Mouse (Mus musculus) adrenal gland (tissue): ENCODE data around the gene Angptl4.
"Not testable (repeated sequence)": the region's sequence is repeated elsewhere in the genome, so short reads cannot be mapped to it uniquely, and the experiment has no call there.

Experiments used
- intact Hi-C: fragments of 180-260 bp; cut with DNase I; formaldehyde crosslinking; loops from one replicate; pipeline ENCODE4 v1.15.1; 2025

The Angptl4 gene

GRCm38 (mm10) chr17:33759767-33760254 lies 21.8 kb downstream of the Angptl4 start:
- intact Hi-C loops = no loop called here

GRCm38 (mm10) chr17:33757231-33757630 lies 24.4 kb downstream of the Angptl4 start:
- intact Hi-C loops = no loop called here

- intact Hi-C loops = no loop called here
These were observed 25.4 kb downstream of the Angptl4 start for GRCm38 (mm10) chr17:33756108-33756790.

- intact Hi-C loops = no loop called here
These were observed 26.1 kb downstream of the Angptl4 start for GRCm38 (mm10) chr17:33755418-33756107.

GRCm38 (mm10) chr17:33754656-33755055 lies 27.0 kb downstream of the Angptl4 start:
- intact Hi-C loops = no loop called here

- intact Hi-C loops = no loop called here
These were observed 29.3 kb downstream of the Angptl4 start for GRCm38 (mm10) chr17:33752297-33752696.

GRCm38 (mm10) chr17:33751181-33751580 lies 30.4 kb downstream of the Angptl4 start:
- intact Hi-C loops = no loop called here

GRCm38 (mm10) chr17:33749451-33749850 lies 32.2 kb downstream of the Angptl4 start:
- intact Hi-C loops = loop anchor here (5.0 kb wide), 1 partner anchor 48 kb away; no protein-coding TSS in a partner anchor

GRCm38 (mm10) chr17:33746011-33746410 lies 35.6 kb downstream of the Angptl4 start:
- intact Hi-C loops = loop anchor here (5.0 kb wide), 1 partner anchor 51 kb away; no protein-coding TSS in a partner anchor

- intact Hi-C loops = loop anchor here (5.0 kb wide), 1 partner anchor 52 kb away; no protein-coding TSS in a partner anchor
These were observed 36.8 kb downstream of the Angptl4 start for GRCm38 (mm10) chr17:33744686-33745384.

- intact Hi-C loops = no loop called here
These were observed 39.2 kb downstream of the Angptl4 start for GRCm38 (mm10) chr17:33742420-33742819.

GRCm38 (mm10) chr17:33733526-33733925 lies 48.1 kb downstream of the Angptl4 start:
- intact Hi-C loops = not testable (repeated sequence)

- intact Hi-C loops = not testable (repeated sequence)
These were observed 49.0 kb downstream of the Angptl4 start for GRCm38 (mm10) chr17:33732556-33733083.

- intact Hi-C loops = loop anchor here (5.0 kb wide), 1 partner anchor 73 kb away; no protein-coding TSS in a partner anchor
These were observed 52.4 kb downstream of the Angptl4 start for GRCm38 (mm10) chr17:33729215-33729614.

GRCm38 (mm10) chr17:33728396-33728795 lies 53.2 kb downstream of the Angptl4 start:
- intact Hi-C loops = loop anchor here (5.0 kb wide), 1 partner anchor 74 kb away; no protein-coding TSS in a partner anchor
